Mouse (Mus musculus): ENCODE results near the gene Hspa2. TPM values are rescaled to one million over a fixed set of nuclear protein-coding genes. Genes with fewer than 3 reads are reported as not detected.

Gene Hspa2
- polyA plus RNA-seq (2012; ENCODE audit: low replicate concordance) = 3.0 and 5.9 TPM in 2 replicates

DNA sequence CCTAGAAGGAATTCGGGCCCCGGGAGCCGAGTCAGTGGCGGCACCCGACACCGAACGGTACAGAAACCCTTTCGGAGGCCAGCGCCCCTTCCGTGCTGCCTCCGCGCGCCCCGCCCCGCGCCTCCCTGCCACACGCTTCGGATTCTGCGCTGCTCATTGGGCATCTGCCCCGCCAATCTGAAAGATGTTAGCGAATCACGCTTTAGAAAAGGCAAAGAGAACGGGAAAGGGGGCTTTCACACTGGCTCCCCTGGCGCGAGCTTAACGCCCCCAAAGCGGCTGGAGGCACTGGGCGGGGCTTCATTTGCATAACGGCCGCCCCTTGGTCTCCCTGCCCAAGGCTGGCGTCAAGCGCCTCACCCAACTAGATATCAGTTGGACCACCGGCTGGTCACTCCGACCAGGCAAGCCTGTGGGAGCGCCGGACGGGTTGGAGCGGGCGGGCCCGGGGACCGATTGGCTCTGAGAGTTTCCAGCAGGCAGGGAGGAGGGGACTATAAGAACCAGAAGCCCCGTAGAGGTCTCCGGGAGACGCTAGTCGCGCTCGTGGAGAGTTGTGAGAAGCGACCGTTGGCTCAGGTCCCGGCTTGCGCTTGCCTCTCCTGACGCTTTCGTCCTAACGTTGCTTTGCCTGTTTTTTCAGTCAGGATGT lies at the start of gene Hspa2:
Gene Hspa2, plus strand, starts transcription at position 291 of the 652 bp plus-strand sequence.

DNA sequence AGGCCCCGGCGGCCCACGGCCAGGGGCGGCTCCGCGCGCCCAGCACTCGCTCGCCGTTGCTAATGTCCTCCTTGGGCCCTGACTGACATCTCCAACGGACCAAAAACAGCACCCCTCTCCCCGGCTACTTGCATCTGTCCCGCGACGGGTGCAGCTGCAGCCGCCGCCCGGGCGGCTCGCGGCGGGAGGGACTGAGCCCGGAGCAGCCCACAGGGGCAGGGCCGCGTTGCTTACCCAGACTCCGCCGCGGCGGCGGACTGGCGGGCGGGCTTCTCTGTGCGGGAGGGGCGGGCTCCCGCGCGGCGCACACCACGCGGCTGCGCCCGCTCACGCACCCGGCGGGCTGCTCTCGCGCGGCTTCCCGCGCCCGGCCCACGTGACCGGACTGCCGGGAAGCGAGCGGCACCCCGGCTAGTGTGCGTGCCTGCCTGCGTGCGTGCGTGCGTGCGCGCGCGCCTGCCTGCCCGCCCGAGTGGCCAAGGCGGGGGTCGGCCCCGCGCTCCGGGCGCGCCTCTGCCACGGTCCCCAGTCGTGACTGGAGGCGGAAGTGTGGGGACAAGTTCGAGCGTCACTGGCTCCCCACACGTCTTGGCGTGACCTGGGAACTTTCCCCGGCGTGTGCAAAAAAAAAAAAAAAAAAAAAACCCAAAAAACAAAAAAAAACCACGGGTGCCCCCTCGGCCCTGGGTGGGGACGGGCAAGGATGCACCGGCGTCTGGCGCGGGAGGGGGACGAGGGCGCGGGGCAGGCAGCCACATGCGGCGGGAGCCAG lies 34.6 kb upstream of the Hspa2 start, which contains the start of gene Zbtb25:
Gene Zbtb25, minus strand, starts transcription at position 397 of the 772 bp plus-strand sequence.

DNA sequence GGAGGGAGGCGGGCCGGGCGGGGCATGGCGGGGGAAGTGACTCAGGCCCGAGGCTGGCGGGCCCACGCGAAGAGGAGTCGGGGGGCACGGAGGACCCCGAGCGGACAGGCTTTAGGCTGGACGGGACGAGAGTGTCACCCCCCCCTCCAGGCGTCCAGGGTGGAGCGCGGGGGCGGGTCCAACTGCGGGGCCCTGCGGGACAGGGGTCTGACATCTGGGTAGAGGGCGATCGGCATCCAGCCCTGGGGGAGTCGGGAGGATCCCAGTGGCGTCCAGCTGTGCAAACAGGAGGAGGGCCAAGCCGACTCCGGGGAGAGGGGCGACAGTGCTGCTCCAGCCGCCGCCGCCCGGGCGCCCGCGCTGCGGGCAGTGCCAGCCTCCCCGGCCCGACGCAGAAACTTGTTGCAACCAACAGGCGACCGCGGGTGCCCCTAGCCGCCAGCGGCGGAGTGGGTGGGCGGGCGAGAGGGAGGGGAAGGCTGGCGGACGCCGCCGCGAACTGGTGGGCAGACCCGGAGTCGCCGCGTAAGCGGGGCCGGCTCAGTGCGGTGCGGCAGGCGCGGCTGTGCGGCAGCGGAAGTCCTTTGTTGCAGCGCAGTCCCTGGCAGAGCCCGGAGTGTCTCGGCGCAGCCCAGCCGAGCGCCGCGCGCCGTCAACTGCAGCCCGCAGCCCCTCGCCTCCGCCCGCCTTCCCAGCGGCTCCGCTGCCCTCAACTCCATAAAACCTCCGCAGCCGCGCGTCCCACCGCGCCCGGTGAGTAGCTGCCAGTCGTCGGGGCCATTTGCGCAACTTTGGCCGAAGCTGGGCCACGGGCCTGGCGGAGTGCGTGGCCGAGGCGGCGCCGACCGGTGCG lies 33.8 kb upstream of the Hspa2 start, which contains the start of gene Zbtb1:
Gene Zbtb1, plus strand, starts transcription at position 289 of the 853 bp plus-strand sequence.

DNA sequence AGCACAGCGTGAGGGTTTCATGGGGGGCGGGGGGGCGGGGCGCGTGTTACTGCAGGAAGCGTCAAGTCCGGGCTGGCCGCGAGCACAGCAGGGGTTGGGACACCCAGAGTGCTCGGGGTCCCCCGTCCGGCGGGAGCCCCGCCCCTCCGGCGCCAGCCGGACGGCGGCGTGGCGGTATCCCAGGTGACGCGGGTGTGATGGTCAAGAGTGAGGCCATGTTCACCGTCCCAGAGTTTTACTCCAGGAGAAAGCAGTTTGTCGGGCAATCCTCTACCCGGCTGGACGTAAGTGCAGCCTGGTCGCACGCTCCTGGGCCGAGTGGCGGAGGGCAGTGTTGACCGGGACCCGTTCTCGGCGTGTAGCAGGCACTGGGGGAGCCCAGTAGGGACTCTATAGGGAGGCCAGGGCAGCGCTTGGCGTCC lies 13.5 kb downstream of the Hspa2 start, which contains the start of gene Ppp1r36:
Gene Ppp1r36, plus strand, starts transcription at position 106 of the 422 bp plus-strand sequence.

Other genes with a start within 250 kb of the Hspa2 start
- gene Esr2, start 226.9 kb upstream of the Hspa2 start, polyA plus RNA-seq (2012; ENCODE audit: low replicate concordance) = not detected in 2 replicates
- not detected in 2 replicates for gene Tex21, start 157.4 kb upstream of the Hspa2 start, polyA plus RNA-seq (2012; ENCODE audit: low replicate concordance)
- gene Mthfd1, start 148.9 kb upstream of the Hspa2 start, polyA plus RNA-seq (2012; ENCODE audit: low replicate concordance) = 36.8 and 60.3 TPM in 2 replicates
- 0.61 and 1.7 TPM in 2 replicates for gene Akap5, start 79.3 kb upstream of the Hspa2 start, polyA plus RNA-seq (2012; ENCODE audit: low replicate concordance)
- gene Zbtb25, start 34.6 kb upstream of the Hspa2 start, polyA plus RNA-seq (2012; ENCODE audit: low replicate concordance) = 10.5 and 19.2 TPM in 2 replicates
- gene Zbtb1, start 33.9 kb upstream of the Hspa2 start, polyA plus RNA-seq (2012; ENCODE audit: low replicate concordance) = 6.7 and 14.7 TPM in 2 replicates
- 0.04 TPM in 1 of 2 replicates, not detected in the other for gene Ppp1r36, start 13.4 kb downstream of the Hspa2 start, polyA plus RNA-seq (2012; ENCODE audit: low replicate concordance)
- gene Plekhg3, start 126.7 kb downstream of the Hspa2 start, polyA plus RNA-seq (2012; ENCODE audit: low replicate concordance) = 15.7 and 25.9 TPM in 2 replicates

Measured in hematopoietic multipotent progenitor cell, adult 10-12 weeks (in vitro differentiated cells).